Comparison of ENCODE assay signal across 29 mouse cellular contexts in genomic region chr16:33889000-33889607, GRCm38 (mm10). TPM values are rescaled to one million over a fixed set of nuclear protein-coding genes. Genes with fewer than 3 reads are reported as not detected.
DNase-seq lines count a peak whose midpoint lies in the region; ATAC-seq and TF ChIP-seq lines count a peak whose summit lies in the region.
"Had no signal": no experiment of that assay in that cellular context is flagged by ENCODE, and none has a peak within 500 bp of the region (broad histone marks: within the 10 kb centered on the region; RNA-seq: fewer than 3 reads in every experiment).

No protein-coding gene starts in this region.

- H3K9me3 ChIP-seq in embryonic facial prominence, embryonic 12.5 days = no peaks in the 10 kb centered on the region
- H3K9me3 ChIP-seq in embryonic facial prominence, embryonic 10.5 days = no peaks in the 10 kb centered on the region
- no peaks in the 10 kb centered on the region for H3K9me3 ChIP-seq in kidney, embryonic 14.5 days (ENCODE audit: control insufficient read depth, low read length)
- H3K9me3 ChIP-seq in embryonic facial prominence, embryonic 15.5 days (replicated peaks) = no peaks in the 10 kb centered on the region
- H3K9me3 ChIP-seq: liver, embryonic 12.5 days; megakaryocyte, embryonic 14.5 days; midbrain, embryonic 13.5 days; neural tube, embryonic 12.5 days had no signal

- no peak overlapping the region for H3K9ac ChIP-seq in embryonic facial prominence, embryonic 12.5 days
- H3K9ac ChIP-seq in kidney, embryonic 14.5 days (ENCODE audit: low read depth, low read length) = no peak overlapping the region
- H3K9ac ChIP-seq in embryonic facial prominence, embryonic 15.5 days = no peak overlapping the region
- H3K9ac ChIP-seq: hindbrain, embryonic 14.5 days; liver, embryonic 12.5 days; liver, postnatal 0 days; midbrain, embryonic 13.5 days; neural tube, embryonic 12.5 days had no signal

- no peak overlapping the region for H3K4me3 ChIP-seq in embryonic facial prominence, embryonic 12.5 days
- H3K4me3 ChIP-seq in embryonic facial prominence, embryonic 10.5 days = no peak overlapping the region
- no peak overlapping the region for H3K4me3 ChIP-seq in kidney, embryonic 14.5 days (ENCODE audit: low read length)
- H3K4me3 ChIP-seq in C2C12 (ENCODE audit: insufficient read depth, poor library complexity, severe bottlenecking) = no peak overlapping the region
- no peak overlapping the region for H3K4me3 ChIP-seq in embryonic facial prominence, embryonic 15.5 days (replicated peaks)
- H3K4me3 ChIP-seq: left cerebral cortex, adult 2 months; liver, embryonic 12.5 days; megakaryocyte, embryonic 14.5 days; midbrain, embryonic 13.5 days; neural tube, embryonic 12.5 days had no signal

- WGBS in embryonic facial prominence, embryonic 12.5 days = 50% methylated on average over 13 of the region's 13 CpGs
- WGBS in embryonic facial prominence, embryonic 10.5 days = 72% methylated on average over 13 of the region's 13 CpGs
- WGBS in kidney, embryonic 14.5 days = 51% methylated on average over 13 of the region's 13 CpGs
- WGBS in embryonic facial prominence, embryonic 15.5 days = 57% methylated on average over 13 of the region's 13 CpGs

- H3K4me1 ChIP-seq in embryonic facial prominence, embryonic 12.5 days = peaks cover 77% of the 10 kb centered on the region
- peaks cover 87% of the 10 kb centered on the region for H3K4me1 ChIP-seq in embryonic facial prominence, embryonic 10.5 days
- peaks cover 50% of the 10 kb centered on the region for H3K4me1 ChIP-seq in kidney, embryonic 14.5 days (ENCODE audit: control insufficient read depth, insufficient read depth, low read length)
- H3K4me1 ChIP-seq in embryonic facial prominence, embryonic 15.5 days = peaks cover 75% of the 10 kb centered on the region

- H3K27ac ChIP-seq in embryonic facial prominence, embryonic 12.5 days = peak overlapping the region; percentile 41
- no peak overlapping the region; the same call in none of the 2 replicates for H3K27ac ChIP-seq in embryonic facial prominence, embryonic 10.5 days (replicated peaks)
- no peak overlapping the region for H3K27ac ChIP-seq in kidney, embryonic 14.5 days (ENCODE audit: low read depth, low read length)
- peak overlapping the region; percentile 35; the same call in 1 of the 2 replicates for H3K27ac ChIP-seq in embryonic facial prominence, embryonic 15.5 days (replicated peaks)
- H3K27ac ChIP-seq: hindbrain, embryonic 14.5 days; left cerebral cortex, adult 2 months; liver, embryonic 12.5 days; midbrain, embryonic 13.5 days; neural tube, embryonic 12.5 days had no signal

- no peak overlapping the region for H3ac ChIP-seq in C2C12 (ENCODE audit: control insufficient read depth, insufficient read length, low read depth)

- no peaks in the 10 kb centered on the region for H3K79me3 ChIP-seq in C2C12 (ENCODE audit: low read depth)

- no peak for DNase-seq in embryonic facial prominence, embryonic 10.5 days (ENCODE audit: low spot score)
- no peak for DNase-seq in kidney, adult 8-10 months
- no peak for DNase-seq in left cerebral cortex, postnatal 25 days (ENCODE audit: low spot score in 2 of 2)
- no peak for DNase-seq in lung, postnatal 25 days (ENCODE audit: low spot score)
- DNase-seq: adrenal gland, adult 2 months; cerebellum, adult 8-10 months; cerebellum, postnatal 25 days; kidney, postnatal 14 days; layer of hippocampus, adult 9-11 months; left cerebral cortex, postnatal 4 days; liver, postnatal 0 days; lung, postnatal 4 days; right cerebral cortex, adult 18-20 months; spleen, adult 18-20 months; thymus, postnatal 14 days had no signal

- H3K27me3 ChIP-seq in embryonic facial prominence, embryonic 12.5 days = no peaks in the 10 kb centered on the region
- H3K27me3 ChIP-seq in embryonic facial prominence, embryonic 10.5 days (replicated peaks; ENCODE audit: low read depth, poor library complexity, severe bottlenecking) = no peaks in the 10 kb centered on the region
- no peaks in the 10 kb centered on the region for H3K27me3 ChIP-seq in kidney, embryonic 14.5 days (ENCODE audit: control insufficient read depth, insufficient read depth, low read length)
- no peaks in the 10 kb centered on the region for H3K27me3 ChIP-seq in C2C12 (ENCODE audit: control insufficient read depth, insufficient read depth, insufficient read length)
- no peaks in the 10 kb centered on the region for H3K27me3 ChIP-seq in embryonic facial prominence, embryonic 15.5 days
- H3K27me3 ChIP-seq: liver, embryonic 12.5 days; midbrain, embryonic 13.5 days; neural tube, embryonic 12.5 days had no signal

- no peak for TF ChIP-seq CTCF in C2C12 (IDR thresholded peaks at IDR 0.05; ENCODE audit: control insufficient read depth, insufficient read depth, insufficient read length)

- peaks cover 3% of the 10 kb centered on the region; the same call in 1 of the 2 replicates for H3K36me3 ChIP-seq in embryonic facial prominence, embryonic 12.5 days
- peaks cover 15% of the 10 kb centered on the region for H3K36me3 ChIP-seq in embryonic facial prominence, embryonic 10.5 days (replicated peaks)
- H3K36me3 ChIP-seq in kidney, embryonic 14.5 days (ENCODE audit: control insufficient read depth, insufficient read depth, low read length) = no peaks in the 10 kb centered on the region; the same call in 1 of the 2 replicates
- no peaks in the 10 kb centered on the region for H3K36me3 ChIP-seq in C2C12 (ENCODE audit: control insufficient read depth, insufficient read depth)
- H3K36me3 ChIP-seq in embryonic facial prominence, embryonic 15.5 days = no peaks in the 10 kb centered on the region
- H3K36me3 ChIP-seq: liver, embryonic 12.5 days; midbrain, embryonic 13.5 days; neural tube, embryonic 12.5 days had no signal

- intact Hi-C loops in left cerebral cortex, postnatal 25 days (cut with DNase I) = no loop called here

- peaks cover 24% of the 10 kb centered on the region for H3K79me2 ChIP-seq in C2C12 (ENCODE audit: control insufficient read depth, insufficient read depth)

- H3K4me2 ChIP-seq in embryonic facial prominence, embryonic 12.5 days (replicated peaks) = no peak overlapping the region
- H3K4me2 ChIP-seq in kidney, embryonic 14.5 days (replicated peaks; ENCODE audit: low read depth, low read length) = no peak overlapping the region
- no peak overlapping the region for H3K4me2 ChIP-seq in embryonic facial prominence, embryonic 15.5 days (replicated peaks)
- H3K4me2 ChIP-seq: hindbrain, embryonic 14.5 days; liver, embryonic 12.5 days; midbrain, embryonic 13.5 days; neural tube, embryonic 12.5 days had no signal

- ATAC-seq in embryonic facial prominence, embryonic 12.5 days (ENCODE audit: insufficient number of reproducible peaks, insufficient read depth, low FRiP score, low TSS enrichment) = no peak
- ATAC-seq in kidney, embryonic 14.5 days (ENCODE audit: low FRiP score, low TSS enrichment) = 0 out of 2 replicates have a peak, but pooled peaks have one; percentile 2
- no peak for ATAC-seq in embryonic facial prominence, embryonic 15.5 days (ENCODE audit: insufficient number of reproducible peaks, low FRiP score, low TSS enrichment, low read depth)
- ATAC-seq: activated CD4-positive, CD25-positive, alpha-beta regulatory T cell, adult 4 months; CD4-positive, CD25-positive, alpha-beta regulatory T cell, adult 4 months; forebrain, embryonic 14.5 days; intestine, postnatal 0 days; liver, embryonic 12.5 days; liver, postnatal 0 days; midbrain, embryonic 13.5 days had no signal

TF ChIP-seq in C2C12, 6 proteins besides CTCF, POLR2A, EP300 and RAD21:
- peak; percentile 85 for TF ChIP-seq FOSL1 (IDR thresholded peaks at IDR 0.05; ENCODE audit: insufficient read depth, low read length, poor library complexity, severe bottlenecking)
- TF ChIP-seq USF1 (IDR thresholded peaks at IDR 0.05; ENCODE audit: low read depth) = no peak
- no peak for TF ChIP-seq MYOG (IDR thresholded peaks at IDR 0.05; ENCODE audit: control insufficient read depth, extremely low read depth, insufficient read length)
- peak; percentile 57 for TF ChIP-seq MAX (IDR thresholded peaks at IDR 0.05)
- TF ChIP-seq MYOD1 (IDR thresholded peaks at IDR 0.05; ENCODE audit: control insufficient read depth, insufficient read length, low read depth) = peak; percentile 85
- peak; percentile 39 for TF ChIP-seq CEBPB (IDR thresholded peaks at IDR 0.05; ENCODE audit: low read depth)

RNA-seq across cellular contexts. Expression of gene Itgb5, which starts 59.6 kb away (rescaled TPM):
- polyA plus RNA-seq in embryonic facial prominence, embryonic 12.5 days (2016; fragmentation: Nextera tagmentation; extraction: Ambion mirVana) = 120 and 130 TPM in 2 replicates
- polyA plus RNA-seq in embryonic facial prominence, embryonic 10.5 days (2016; fragmentation: Nextera tagmentation; extraction: Ambion mirVana) = 62.1 and 64.1 TPM in 2 replicates
- polyA plus RNA-seq in kidney, embryonic 14.5 days (2014; fragmentation: Nextera tagmentation; extraction: Ambion mirVana) = 34.3 and 49.7 TPM in 2 replicates
- 46.0 TPM for polyA plus RNA-seq in C2C12 (2012; fragmentation: generic; extraction: Trizol)
- 118 and 123 TPM in 2 replicates for polyA plus RNA-seq in embryonic facial prominence, embryonic 15.5 days (2015; fragmentation: Nextera tagmentation; extraction: Ambion mirVana)
- 10 to 100 TPM; 37.3 to 39.3 TPM for total RNA-seq in left cerebral cortex, postnatal 25 days (2021)

Comparison
In these comparisons a context has a peak if more than half of its experiments do, and no peak if none do; other contexts are left out.
1. H3K27ac ChIP-seq: peak in embryonic facial prominence, embryonic 12.5 days (single experiment) and embryonic facial prominence, embryonic 15.5 days (single experiment); none in embryonic facial prominence, embryonic 10.5 days (single experiment) and kidney, embryonic 14.5 days (single experiment).